Mouse (Mus musculus) gastrocnemius, postnatal 25 days (tissue): ENCODE measurements at regions not wholly inside any gene's neighbourhood (a gene's known extent, or its start where the extent isn't known, plus 50 kb on each side); places are given as distances from the start of the nearest gene placed in this dataset.

Experiments
- DNase-seq: peaks from one replicate; pipeline ENCODE4 v3.0.0; 2022

DNA sequence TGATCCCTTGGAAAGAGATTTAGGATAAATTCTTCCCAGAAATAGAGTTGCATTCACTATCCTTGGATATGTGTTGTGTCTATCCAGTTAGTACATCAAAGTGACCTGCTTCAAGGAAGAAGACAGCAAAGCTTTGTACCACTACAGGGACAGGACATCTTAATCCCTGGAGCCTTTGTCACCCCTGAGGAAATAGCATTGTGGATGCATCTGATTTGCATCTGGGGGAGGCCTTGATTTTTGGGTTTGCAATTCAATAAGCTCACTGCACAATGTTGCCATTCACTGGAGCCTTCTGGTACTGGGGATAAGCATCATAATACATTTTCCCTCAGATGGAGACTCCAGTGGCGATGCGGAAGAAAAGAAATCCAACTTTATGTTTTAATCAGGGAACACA lies 229.2 kb upstream of the Dcn start:
- no peak for DNase-seq

DNA sequence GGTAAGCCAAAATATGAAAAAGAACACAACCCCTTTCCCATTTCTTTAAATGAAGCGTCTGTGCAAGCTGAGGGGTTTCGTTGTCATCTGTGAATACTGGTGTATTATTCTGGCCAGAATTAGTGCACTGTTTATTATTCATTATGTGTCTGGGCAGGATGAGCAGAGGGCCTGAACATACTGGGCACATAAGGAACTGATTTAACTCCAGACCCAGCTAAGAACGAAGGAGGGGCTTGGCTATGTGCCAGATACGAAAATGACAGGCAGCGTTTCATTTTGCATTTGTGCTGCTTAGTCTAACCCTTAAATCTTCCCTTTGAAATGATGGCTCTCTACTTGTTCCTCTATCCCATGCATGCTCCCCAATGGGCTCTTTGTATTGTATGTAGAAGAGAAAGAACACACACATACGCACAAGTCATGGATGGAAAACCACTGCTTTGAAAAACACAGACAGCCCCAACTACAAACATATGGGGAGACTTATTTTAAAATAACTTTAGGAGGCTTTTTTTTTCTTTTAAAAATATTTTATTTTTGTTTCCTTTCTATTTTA lies 213.4 kb upstream of the Dcn start:
- no peak for DNase-seq

DNA sequence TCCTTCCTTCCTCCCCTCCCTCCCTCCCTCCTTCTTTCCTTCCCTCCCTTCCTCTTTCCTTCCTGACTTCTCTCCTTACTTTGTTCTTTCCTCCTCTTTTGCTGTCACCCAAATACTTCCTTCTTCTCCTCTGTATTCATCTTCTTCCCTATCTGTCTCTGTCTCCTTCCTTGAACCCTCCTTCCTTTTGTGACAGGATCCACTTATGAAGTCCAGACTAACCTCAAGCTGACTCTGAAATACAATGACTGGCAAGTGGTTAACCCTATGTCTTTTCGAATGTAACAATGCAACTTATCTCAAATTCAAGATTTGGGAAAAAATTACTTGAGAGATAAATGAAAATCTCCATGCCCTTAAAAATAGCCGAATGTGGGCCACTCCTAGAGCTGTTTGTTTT lies 197.0 kb upstream of the Dcn start:
- no peak for DNase-seq

DNA sequence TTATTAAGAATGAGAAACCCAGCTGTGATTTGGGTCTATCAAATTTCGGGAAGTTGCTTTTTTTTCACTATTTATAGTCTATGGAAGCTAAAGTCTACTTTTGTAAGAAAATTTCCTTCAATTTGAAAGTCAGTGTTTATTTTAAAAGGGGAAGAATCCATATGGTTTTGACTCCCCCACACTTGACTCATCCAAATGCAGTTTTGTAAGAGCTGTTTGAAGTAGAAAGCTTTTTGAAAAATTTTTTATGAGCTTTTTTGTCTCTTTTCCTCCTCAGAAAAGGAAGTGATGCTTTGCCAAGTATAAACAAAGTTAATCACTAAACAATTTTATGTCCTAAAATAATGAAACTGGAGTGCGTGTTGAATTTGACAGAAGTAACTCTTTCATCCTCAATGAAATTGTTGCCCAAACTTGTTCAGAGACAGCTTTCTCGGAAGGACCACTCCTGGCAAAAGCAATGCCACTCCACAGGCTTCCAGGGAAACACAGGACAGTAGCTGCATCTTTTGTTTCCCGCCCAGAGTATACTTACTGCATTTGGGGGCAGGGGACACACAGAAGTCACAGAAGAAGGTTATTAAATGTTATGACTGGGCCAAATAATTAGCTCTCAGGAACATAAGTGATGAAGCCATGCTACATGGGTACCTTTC lies 196.4 kb upstream of the Dcn start:
- DNase-seq, result no peak

DNA sequence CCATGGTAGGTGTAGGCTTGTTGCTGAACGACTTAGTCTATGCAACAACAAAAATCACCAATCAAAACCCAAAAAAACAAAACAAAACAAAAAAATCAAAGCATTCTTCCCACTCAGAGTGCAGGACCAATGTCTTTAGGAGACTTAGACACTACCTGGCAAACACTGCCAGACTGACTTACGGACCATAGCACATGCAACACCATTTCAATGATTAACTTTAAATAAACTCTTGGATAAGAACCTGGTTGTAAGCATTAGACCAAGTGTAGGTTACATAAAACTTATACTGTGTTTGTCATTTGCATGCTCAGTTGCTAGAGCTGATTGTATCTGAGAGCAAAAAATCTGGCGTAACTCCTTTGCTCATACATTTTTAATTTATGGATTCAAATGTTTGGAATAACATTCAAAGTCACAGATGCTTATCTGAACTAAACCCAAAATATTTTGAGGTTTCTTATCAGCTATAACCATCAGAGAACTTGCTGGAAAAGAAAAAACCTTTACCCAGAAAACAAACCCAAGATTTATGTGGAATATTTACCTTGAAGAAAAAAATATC lies 174.5 kb upstream of the Dcn start:
- no peak for DNase-seq

DNA sequence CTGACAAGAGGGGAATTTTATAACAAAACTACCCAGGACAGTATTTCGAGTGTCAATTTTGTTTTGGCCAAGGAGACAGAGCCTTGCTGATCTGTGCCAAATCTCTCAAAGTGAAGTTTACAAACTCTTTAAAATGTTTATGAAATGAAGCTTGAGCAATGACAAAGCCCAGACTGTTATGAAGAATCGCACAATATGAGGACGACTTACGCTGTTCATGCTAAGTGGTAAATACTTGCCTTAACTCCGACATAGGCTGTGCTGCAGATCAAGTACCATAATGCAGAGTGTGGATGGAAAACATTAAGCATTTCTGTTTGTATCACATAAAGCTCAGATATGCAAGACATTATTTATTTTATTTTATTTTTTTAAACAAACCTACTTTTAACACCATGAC lies 169.8 kb upstream of the Dcn start:
- no peak for DNase-seq

DNA sequence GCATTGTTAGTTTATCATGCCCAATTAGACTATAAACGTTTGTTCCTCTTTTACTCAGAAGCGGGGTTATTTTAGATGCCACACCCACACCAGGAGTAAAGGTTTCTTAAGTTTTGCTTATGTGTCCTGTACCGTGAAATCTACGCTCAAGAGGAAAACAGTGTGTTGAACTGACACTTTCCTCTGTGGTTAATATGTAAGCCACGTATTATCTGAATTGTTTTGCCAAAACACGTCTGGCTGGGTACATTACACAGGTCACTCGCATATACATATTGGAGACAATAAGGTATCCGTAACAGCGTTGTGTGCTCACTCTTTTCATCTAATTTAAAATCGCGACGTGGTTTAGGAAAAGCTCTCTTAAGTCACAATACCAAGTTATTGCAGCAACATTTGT lies 166.9 kb upstream of the Dcn start:
- DNase-seq, result no peak

DNA sequence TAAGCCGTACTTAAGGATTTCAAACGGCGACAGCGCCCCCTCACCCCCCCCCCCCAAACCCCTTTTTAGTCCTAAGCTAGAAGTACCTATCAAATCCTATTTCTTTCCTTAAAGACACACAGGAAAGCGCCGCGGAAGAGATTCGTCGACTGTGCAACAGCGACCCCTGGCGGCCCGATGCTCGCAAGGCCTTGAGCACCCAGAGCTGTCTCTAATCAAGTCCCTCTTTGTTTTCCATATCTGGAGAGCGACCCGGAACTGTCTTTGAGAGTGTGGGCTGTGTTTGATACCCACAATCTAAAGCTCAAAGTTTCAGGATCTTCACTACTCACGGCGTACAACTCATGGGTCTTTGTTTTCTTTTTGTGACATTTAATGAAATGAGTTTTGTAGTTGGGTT lies 166.4 kb upstream of the Dcn start:
- peak; percentile 81 for DNase-seq

DNA sequence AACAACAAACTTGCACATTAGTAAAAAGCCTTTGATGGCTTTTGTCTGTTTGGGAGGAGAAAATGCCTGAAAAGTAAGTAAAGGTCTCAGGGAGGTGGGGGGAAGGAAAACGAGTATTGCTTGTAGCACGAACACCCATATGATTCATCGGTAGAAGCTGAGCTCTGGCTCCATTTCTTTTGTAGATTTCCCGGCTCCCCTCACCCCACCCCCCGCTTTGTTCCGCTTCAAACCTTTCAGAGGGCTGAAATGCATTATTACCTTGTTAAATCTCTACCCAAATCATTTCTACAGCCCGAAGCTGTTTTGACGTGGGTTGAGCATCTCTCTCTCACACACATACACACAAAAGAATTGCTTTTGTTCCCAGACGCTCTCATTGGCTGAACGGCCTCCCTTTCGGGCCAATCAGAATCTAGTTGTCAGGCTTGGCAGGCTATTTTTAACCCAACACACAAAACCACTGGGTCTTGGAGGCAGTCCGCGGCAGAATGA lies 166.0 kb upstream of the Dcn start:
- DNase-seq, result peak; percentile 84

DNA sequence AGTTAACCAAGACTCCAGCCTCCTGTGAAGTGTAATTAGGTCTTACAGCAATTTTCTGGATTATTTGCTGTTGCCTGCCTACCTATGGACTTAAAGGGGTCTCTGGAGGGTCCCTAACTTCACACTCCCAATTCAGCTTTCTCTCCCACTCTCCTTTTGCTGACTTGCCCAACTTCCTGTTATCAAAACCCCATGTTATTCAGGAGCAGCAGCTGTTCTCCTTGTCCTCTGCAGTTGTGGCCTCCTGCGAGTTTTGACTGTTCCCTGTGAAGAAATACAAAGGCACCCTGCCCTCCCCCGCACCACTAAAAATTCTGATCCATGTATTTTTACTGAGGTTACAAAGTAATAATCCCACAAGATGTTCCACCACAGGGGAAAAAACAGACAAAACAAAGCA lies 146.8 kb upstream of the Dcn start:
- DNase-seq, result no peak

DNA sequence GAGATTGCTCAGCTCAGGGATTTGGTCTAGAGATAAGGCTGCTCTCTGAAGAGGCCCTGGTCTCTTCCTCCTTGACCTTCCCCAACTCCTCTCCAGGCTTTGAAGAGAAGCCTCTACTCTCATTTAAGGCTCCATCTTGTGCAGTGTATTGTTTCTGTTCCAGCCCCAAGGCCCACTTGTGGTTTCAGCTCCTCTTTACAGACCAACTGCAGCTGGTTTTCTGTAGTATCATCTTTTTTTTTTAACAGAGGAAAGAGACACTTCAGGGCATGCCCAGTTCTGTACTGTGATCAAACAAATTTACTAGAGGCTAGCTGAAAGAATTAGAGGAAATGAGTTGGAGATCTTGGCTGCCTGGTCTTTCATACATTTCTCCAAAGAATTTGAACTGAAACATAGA lies 145.4 kb upstream of the Dcn start:
- DNase-seq, result no peak

DNA sequence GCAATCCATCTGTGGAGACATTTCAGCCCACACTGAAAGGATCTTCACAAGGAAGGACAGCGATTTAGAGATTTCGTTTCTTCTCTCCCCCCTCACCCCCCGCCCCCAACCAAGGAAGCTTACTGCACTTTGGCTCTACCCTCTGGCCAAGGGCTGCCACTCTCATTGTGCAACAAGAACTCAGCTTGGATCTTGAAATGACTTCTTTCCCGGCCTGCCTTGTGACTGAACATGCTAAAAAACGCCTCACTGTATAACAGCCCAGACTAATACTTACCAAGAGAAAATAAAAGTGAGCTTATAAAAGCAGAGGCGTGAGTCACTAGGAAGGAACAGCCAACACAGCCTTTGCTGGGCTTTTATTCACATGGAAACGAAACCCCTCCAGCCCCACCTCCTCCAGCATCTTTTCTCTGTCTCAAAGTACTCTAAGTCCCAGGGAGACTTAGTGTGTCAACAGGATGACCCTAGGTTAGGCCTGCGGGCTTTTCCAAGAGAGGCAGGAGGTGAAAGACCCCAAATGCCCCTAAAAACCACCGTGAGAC lies 144.7 kb upstream of the Dcn start:
- DNase-seq, result peak; percentile 18

DNA sequence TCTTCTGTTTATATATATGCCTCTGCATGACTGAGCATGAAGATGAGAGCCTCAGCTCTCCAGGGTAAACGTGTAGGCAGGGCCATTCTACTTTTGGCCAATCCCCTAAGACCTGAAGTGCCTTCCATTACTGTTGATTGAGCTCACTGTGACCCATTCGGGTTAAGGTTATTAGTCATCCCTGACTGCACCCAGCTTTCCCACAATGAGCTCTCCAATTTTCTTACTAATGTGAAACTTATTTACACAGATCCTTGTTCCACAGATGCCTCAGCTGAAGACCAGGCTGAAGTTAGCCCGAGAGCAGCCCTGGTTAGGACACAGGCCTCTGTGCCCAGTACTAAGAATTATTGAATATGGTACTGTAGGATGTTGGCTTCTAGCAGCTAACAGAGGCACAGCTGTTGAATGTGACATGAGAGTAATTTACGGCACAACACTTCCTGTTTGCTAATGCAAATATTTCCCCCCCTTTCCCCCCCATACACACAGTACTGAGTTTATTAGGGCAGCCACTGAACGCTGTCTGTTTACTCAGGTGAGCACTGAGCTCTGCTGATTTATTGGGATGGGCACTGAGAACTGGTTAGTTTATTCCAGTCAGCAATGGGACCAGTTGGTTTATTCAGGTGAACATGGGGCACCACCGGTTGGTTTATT lies 141.2 kb upstream of the Dcn start:
- no peak for DNase-seq

DNA sequence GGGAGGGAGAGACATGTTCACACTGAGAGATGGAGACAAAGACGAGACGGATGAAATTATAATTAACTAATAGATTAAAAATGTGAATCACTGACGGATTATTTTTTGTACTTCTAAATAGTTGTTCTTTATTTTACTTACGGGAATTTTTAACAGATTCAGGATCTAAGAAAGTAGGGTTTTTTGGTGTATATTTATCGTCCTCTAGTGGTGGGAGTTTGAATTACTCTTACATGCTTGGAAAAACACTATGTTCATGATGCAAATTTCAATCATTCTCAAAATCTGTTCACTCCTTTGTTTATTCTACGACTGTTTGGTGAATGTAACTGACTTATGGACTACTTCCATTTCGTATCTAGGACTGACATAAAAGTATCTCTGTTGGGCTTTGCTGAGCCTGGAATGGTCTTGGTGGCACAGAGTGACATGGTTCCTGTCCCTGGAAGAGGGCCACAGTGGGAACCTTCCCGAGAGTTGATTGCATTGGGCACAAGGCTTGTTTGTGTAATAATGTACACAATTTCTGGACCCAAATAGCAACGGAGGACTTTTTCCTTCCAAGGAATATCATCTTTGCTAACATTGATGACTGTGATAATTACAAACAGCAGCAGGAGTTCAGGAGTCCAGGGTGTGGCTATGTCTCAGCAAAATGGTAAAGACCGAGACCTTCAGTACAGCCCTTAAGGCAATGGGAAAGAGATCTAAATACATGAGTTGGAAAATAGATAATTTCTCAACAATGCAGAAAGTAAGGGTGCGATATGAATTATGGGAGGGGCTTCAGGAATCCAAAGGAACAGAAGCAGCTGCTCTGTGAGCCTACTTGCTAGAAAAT lies 139.3 kb upstream of the Dcn start:
- DNase-seq, result no peak

DNA sequence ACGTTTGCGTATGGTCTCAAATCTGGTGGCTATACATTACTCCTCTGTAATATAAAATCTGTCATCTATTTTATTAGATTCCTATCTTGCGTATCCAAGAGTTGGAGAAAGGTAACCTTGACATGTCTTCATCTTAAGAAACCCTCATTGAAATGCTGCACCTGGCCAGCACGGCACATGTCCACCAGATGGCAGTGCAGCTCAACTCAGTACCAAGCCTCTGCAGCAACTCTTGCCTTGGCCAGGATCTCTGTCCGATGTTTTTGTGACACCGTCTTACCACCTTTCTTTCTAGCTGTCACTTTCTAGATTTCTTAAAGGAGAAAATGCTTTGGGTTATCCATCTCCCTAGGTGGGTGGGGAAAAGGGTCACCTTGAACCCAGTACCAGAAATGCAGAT lies 134.1 kb upstream of the Dcn start:
- DNase-seq, result peak; percentile 55

DNA sequence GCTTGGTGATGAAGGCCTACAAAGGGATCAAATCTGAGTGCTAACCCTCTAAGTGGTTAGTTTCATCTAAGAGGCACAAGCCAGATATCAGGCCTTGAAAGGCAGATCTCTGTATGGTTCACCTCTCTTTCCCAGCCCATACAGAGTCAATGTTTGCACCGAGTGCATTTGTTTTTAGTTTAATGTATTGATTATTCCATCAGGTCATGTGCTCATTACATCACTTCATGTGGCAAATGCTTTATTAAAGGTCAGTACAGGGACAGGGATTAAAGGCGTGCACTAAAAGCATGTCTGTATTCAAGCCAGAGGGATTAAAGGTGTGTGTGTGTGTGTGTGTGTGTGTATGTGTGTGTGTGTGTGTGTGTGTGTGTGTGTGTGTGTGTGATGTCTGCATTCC lies 132.5 kb upstream of the Dcn start:
- DNase-seq, result no peak

DNA sequence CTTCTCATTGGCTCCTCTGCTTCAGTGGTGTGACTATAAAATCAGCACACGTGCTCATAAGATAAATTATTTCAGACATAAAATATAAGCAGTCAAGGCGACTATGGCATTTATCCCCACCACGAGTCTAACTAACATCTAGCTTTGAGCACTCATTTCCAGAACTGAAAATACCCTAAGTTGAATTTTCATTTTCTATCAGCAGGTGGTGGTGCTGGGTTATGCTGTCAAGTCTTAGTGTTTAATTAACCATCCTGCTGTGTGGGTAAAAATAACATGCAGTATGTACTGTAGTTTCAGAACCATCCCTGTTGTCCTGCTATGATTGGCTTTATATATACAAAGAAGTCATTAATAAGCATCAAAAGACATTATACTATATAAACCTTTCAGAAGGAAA lies 110.8 kb upstream of the Dcn start:
- DNase-seq, result no peak

DNA sequence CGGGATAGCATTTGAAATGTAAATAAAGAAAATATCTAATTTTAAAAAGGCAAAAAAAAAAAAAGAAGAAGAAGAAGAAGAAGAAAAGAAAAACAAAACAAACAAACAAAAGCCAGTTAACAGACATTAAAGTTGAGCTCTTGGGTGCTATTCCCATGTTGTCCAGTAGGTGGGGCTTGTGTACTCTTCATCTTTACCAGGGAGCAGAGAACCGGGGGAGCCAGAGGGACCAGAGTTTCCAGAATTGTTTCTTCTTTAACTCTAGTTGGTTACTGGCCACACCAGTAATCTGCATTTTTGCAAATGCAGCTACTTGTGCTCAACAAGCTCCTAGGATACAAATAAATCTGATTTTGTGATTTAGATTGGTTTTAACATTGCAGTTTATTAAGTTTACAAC lies 103.6 kb upstream of the Dcn start:
- peak; percentile 27 for DNase-seq

DNA sequence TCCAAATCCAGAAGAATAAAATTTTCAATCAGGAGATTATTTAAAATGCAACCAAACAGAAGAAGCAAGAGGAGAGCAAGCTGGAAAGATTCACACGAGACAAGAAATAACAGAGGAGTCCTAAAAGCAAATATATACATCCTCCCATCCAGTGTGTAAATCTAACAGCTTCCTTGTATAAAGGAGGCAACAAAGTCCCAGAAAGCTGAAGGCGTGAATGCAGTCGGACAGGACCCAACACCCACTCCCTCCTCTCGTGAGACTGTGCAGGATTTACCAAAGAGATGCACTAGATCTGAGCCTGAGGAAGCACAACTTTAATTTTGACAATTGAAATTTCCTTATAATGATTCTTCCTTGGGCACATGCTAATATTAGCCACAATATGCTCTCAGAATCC lies 103.0 kb upstream of the Dcn start:
- DNase-seq, result no peak

DNA sequence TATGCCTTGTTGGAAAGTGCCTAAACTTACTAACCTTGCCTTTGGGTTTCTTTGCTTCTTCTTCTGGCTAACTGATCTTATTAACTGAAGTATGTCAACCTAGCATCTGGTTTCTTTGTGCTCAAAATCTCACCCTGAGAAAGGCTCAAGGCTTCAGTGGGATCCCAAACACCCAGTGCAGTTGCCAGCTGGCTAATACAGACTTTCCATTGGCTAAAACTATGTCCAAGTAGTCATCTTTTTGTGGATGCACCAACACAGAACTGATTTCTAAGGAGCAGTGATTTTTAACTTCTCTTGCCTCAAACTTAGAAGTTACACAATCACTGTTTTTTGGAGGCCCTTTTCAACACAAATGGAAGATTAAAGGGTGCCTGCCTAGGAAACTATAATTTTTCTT lies 97.8 kb upstream of the Dcn start:
- DNase-seq, result peak; percentile 61

DNA sequence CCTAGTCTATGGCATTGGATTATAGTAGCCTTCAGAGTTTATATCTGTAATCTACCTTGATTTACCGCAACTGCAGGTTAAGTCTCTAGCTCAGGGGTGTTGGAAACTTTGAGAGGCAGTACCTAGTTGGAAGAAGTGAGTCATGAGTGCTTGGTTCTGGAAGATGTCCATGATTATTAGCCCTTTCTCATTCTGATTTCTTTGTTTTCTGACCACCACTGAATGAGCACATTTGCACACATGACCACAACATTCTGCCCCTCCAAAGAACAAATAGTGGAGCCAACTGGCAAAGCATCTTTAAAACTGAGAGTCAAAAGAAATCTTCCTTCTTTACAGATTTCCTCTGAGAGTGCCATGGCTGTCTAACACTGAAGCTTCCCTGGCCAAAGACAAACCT lies 95.5 kb upstream of the Dcn start:
- DNase-seq, result no peak

DNA sequence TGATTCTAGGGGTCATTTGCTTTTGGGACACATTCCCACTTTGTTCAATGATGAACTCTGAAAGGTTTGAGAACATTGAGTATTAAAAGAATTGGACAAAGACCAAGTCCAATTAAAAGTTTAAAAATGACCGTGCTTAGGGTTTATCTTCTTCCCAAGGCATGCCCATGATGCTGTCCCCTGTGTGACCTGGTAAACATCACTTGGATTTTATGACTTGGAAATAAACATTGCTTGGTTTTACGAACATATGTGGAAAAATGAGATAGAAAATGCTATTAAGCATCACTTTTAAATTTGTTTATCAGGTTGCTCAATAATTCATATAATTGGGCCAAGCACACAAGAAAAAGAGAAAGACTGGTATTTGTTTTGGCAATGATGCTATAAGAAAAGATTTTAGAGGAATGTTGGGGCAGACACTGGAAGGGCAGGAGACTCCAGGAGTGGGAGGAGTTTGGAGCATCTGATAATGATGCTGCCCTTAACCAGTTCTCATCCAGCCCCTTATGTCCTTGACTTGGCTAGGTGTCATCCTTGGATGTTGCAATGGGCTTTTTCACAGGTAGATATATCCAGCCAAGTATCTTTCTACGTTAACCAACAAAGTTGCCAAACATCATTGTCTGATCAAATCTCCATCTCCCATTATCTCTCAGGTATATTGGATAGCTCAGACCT lies 92.1 kb upstream of the Dcn start:
- no peak for DNase-seq
